Mouse (Mus musculus): ENCODE results near the gene Plekhg1. TPM values are rescaled to one million over a fixed set of nuclear protein-coding genes. Genes with fewer than 3 reads are reported as not detected.

Gene Plekhg1
- total and polyA plus RNA-seq, 3 experiments: 0.60 to 0.97 (median 0.68) TPM

GRCm38 (mm10) chr10:3831597-3832351 lies 91.6 kb downstream of the Plekhg1 start:
- no peaks in the 10 kb centered on the region for H3K79me2 ChIP-seq (replicated peaks; ENCODE audit: control insufficient read depth, extremely low read depth, insufficient read depth, poor library complexity, severe bottlenecking)
- no peak overlapping the region for H3K4me2 ChIP-seq (ENCODE audit: insufficient read depth, low read depth, poor library complexity, severe bottlenecking)
- peaks cover 0 to 23% of the 10 kb centered on the region in 2 experiments for H3K36me3 ChIP-seq (replicated peaks in 1 of 2; ENCODE audit: control insufficient read depth in 1 of 2, insufficient read depth in 1 of 2, low read length in 1 of 2)
- no peak overlapping the region for H3K27ac ChIP-seq (ENCODE audit: insufficient read depth, low read depth)
- TF ChIP-seq CHD1 (IDR thresholded peaks at IDR 0.05; ENCODE audit: low read depth, low read length): no peak
- no peak for TF ChIP-seq MEF2A (IDR thresholded peaks at IDR 0.05; ENCODE audit: borderline replicate concordance, low read depth, low read length)
- peak; percentile 44; the same call in 1 of the 2 replicates for TF ChIP-seq NELFE (IDR thresholded peaks at IDR 0.05; ENCODE audit: low read depth, low read length)
- TF ChIP-seq CHD2 (IDR thresholded peaks at IDR 0.05; ENCODE audit: low read length): no peak
- TF ChIP-seq SMC3 (IDR thresholded peaks at IDR 0.05; ENCODE audit: low read depth, low read length): no peak
- TF ChIP-seq GABPA (IDR thresholded peaks at IDR 0.05; ENCODE audit: insufficient replicate concordance, low read depth, low read length): no peak
- TF ChIP-seq ZNF384 (IDR thresholded peaks at IDR 0.05; ENCODE audit: low read depth, low read length): no peak
- TF ChIP-seq MYC (IDR thresholded peaks at IDR 0.05; ENCODE audit: low read depth, low read length): no peak
- no peak for TF ChIP-seq MAFK (IDR thresholded peaks at IDR 0.05; ENCODE audit: insufficient replicate concordance, low read length)
- TF ChIP-seq MAX (IDR thresholded peaks at IDR 0.05; ENCODE audit: low read length): peak; percentile 36; the same call in 1 of the 2 replicates
- TF ChIP-seq USF2 (conservative IDR thresholded peaks at IDR 0.05; ENCODE audit: low read depth, low read length): no peak
- TF ChIP-seq NRF1 (IDR thresholded peaks at IDR 0.05; ENCODE audit: low read depth, low read length): peak; percentile 36; the same call in 1 of the 2 replicates
- TF ChIP-seq E2F4 (IDR thresholded peaks at IDR 0.05; ENCODE audit: insufficient replicate concordance, low read depth, low read length): no peak
- peak; percentile 63 for TF ChIP-seq HCFC1 (IDR thresholded peaks at IDR 0.05; ENCODE audit: low read depth, low read length)
- no peak for TF ChIP-seq JUN (IDR thresholded peaks at IDR 0.05; ENCODE audit: insufficient read depth, low read depth, low read length)
- no peak for TF ChIP-seq PAX5 (IDR thresholded peaks at IDR 0.05; ENCODE audit: low read length)
- TF ChIP-seq TCF12 (IDR thresholded peaks at IDR 0.05; ENCODE audit: low read depth, low read length): 0 out of 2 replicates have a peak, but pooled peaks have one; percentile 27
- 0 out of 2 replicates have a peak, but pooled peaks have one; percentile 10 for TF ChIP-seq ETS1 (conservative IDR thresholded peaks at IDR 0.05; ENCODE audit: low read depth, low read length)
- TF ChIP-seq EP300 (IDR thresholded peaks at IDR 0.05; ENCODE audit: low read length): no peak
- peak; percentile 49 for TF ChIP-seq POLR2A (IDR thresholded peaks at IDR 0.05; ENCODE audit: low read depth, low read length)
- peak; percentile 76 for TF ChIP-seq ELF1 (IDR thresholded peaks at IDR 0.05; ENCODE audit: low read depth, low read length)
- peak; percentile 61; the same call in 1 of the 2 replicates for TF ChIP-seq TBP (conservative IDR thresholded peaks at IDR 0.05; ENCODE audit: low read depth, low read length)
- no peak for TF ChIP-seq SIN3A (IDR thresholded peaks at IDR 0.05; ENCODE audit: low read length)
- peaks cover 0 to 25% of the 10 kb centered on the region in 2 experiments; a peak in 2 of 4 replicates for H3K4me1 ChIP-seq (ENCODE audit: control insufficient read depth in 1 of 2, insufficient read depth in 2 of 2)
- H3K9ac ChIP-seq (ENCODE audit: insufficient read depth, low read depth): no peak overlapping the region
- peak; percentile 83 for DNase-seq (ENCODE audit: extremely low read depth)
- peak overlapping the region; percentile 40 to 63 (median 58) for H3K4me3 ChIP-seq (replicated peaks in 1 of 3; ENCODE audit: low read depth in 2 of 3, low read length in 2 of 3, poor library complexity in 1 of 3)
- dilution Hi-C loops (cut with MboI; ENCODE audit: extremely low pct_ligation_motif_present, extremely low pct_unique_long_range_greater_than_20kb, low sequenced_read_pairs) (no loop called here), in situ Hi-C loops (cut with MboI; ENCODE audit: low pct_ligation_motif_present, low pct_unique_long_range_greater_than_20kb, low sequenced_read_pairs) (no loop called here)
- H3K9me3 ChIP-seq (replicated peaks; ENCODE audit: low read length): no peaks in the 10 kb centered on the region
- H3K27me3 ChIP-seq (replicated peaks): no peaks in the 10 kb centered on the region
